Mouse (Mus musculus): ENCODE data around the gene Gm12355. TPM values are rescaled to one million over a fixed set of nuclear protein-coding genes. Genes with fewer than 3 reads are reported as not detected.

Gene Gm12355
- polyA plus RNA-seq, 1 experiment from 2014 or later, result 0.18 TPM

- no peaks in the 10 kb centered on the region for H3K9me3 ChIP-seq (replicated peaks; ENCODE audit: control insufficient read depth, low read length, poor library complexity, severe bottlenecking)
- no peak overlapping the region for H3K4me3 ChIP-seq (ENCODE audit: low read depth, low read length)
- no peak overlapping the region for H3K4me2 ChIP-seq (ENCODE audit: low read length)
- H3K4me1 ChIP-seq (ENCODE audit: control insufficient read depth, insufficient read depth, low read length), result peaks cover 17% of the 10 kb centered on the region
- H3K27ac ChIP-seq (ENCODE audit: low read length), result no peak overlapping the region
- ATAC-seq, result no peak
- H3K36me3 ChIP-seq (ENCODE audit: control insufficient read depth, insufficient read depth, low read length), result peaks cover 10% of the 10 kb centered on the region
- whole genome bisulfite sequencing, result 66% methylated on average over 17 of the region's 17 CpGs
- H3K9ac ChIP-seq (ENCODE audit: low read depth, low read length), result no peak overlapping the region
- no peaks in the 10 kb centered on the region for H3K27me3 ChIP-seq (ENCODE audit: control insufficient read depth, insufficient read depth, low read depth, low read length)
Observed at GRCm38 (mm10) chr11:98581286-98582029, 44.0 kb downstream of the Gm12355 start.

GRCm38 (mm10) chr11:98580301-98581121 is 45.0 kb downstream of the Gm12355 start:
- H3K9ac ChIP-seq (ENCODE audit: low read depth, low read length), result no peak overlapping the region
- peaks cover 7% of the 10 kb centered on the region for H3K4me1 ChIP-seq (ENCODE audit: control insufficient read depth, insufficient read depth, low read length)
- no peaks in the 10 kb centered on the region for H3K27me3 ChIP-seq (ENCODE audit: control insufficient read depth, insufficient read depth, low read depth, low read length)
- no peaks in the 10 kb centered on the region for H3K9me3 ChIP-seq (replicated peaks; ENCODE audit: control insufficient read depth, low read length, poor library complexity, severe bottlenecking)
- no peak overlapping the region for H3K27ac ChIP-seq (ENCODE audit: low read length)
- H3K4me2 ChIP-seq (ENCODE audit: low read length), result no peak overlapping the region
- no peak overlapping the region for H3K4me3 ChIP-seq (ENCODE audit: low read depth, low read length)
- no peak for ATAC-seq
- H3K36me3 ChIP-seq (ENCODE audit: control insufficient read depth, insufficient read depth, low read length), result peaks cover 10% of the 10 kb centered on the region
- 66% methylated on average over 16 of the region's 16 CpGs for WGBS

GRCm38 (mm10) chr11:98577776-98578175 is 47.7 kb downstream of the Gm12355 start:
- H3K9me3 ChIP-seq (replicated peaks; ENCODE audit: control insufficient read depth, low read length, poor library complexity, severe bottlenecking), result no peaks in the 10 kb centered on the region
- no peak overlapping the region for H3K4me3 ChIP-seq (ENCODE audit: low read depth, low read length)
- H3K27me3 ChIP-seq (ENCODE audit: control insufficient read depth, insufficient read depth, low read depth, low read length), result no peaks in the 10 kb centered on the region
- 89% methylated on average over 5 of the region's 5 CpGs for WGBS
- H3K27ac ChIP-seq (ENCODE audit: low read length), result no peak overlapping the region
- H3K4me2 ChIP-seq (ENCODE audit: low read length), result no peak overlapping the region
- H3K9ac ChIP-seq (ENCODE audit: low read depth, low read length), result no peak overlapping the region
- no peaks in the 10 kb centered on the region for H3K4me1 ChIP-seq (ENCODE audit: control insufficient read depth, insufficient read depth, low read length)
- ATAC-seq, result no peak
- H3K36me3 ChIP-seq (ENCODE audit: control insufficient read depth, insufficient read depth, low read length), result peaks cover 9% of the 10 kb centered on the region

Other genes with a start within 250 kb of the Gm12355 start
- 0.22 TPM in 1 of 2 replicates, not detected in the other for gene Tcap, start 241.8 kb downstream of the Gm12355 start, polyA plus RNA-seq (2015; fragmentation: Nextera tagmentation; extraction: Ambion mirVana)
- 1.5 and 1.7 TPM in 2 replicates for gene Pnmt, start 239.2 kb downstream of the Gm12355 start, polyA plus RNA-seq (2015; fragmentation: Nextera tagmentation; extraction: Ambion mirVana)
- gene Pgap3, start 225.2 kb downstream of the Gm12355 start, polyA plus RNA-seq (2015; fragmentation: Nextera tagmentation; extraction: Ambion mirVana), result 7.4 and 8.6 TPM in 2 replicates
- gene Erbb2, start 213.2 kb downstream of the Gm12355 start, polyA plus RNA-seq (2015; fragmentation: Nextera tagmentation; extraction: Ambion mirVana), result 5.2 and 5.7 TPM in 2 replicates
- gene Mien1, start 186.7 kb downstream of the Gm12355 start, polyA plus RNA-seq (2015; fragmentation: Nextera tagmentation; extraction: Ambion mirVana), result 252 TPM in 2 replicates
- 0.42 and 0.82 TPM in 2 replicates for gene Grb7, start 179.3 kb downstream of the Gm12355 start, polyA plus RNA-seq (2015; fragmentation: Nextera tagmentation; extraction: Ambion mirVana)
- not detected in 2 replicates for gene Ikzf3, start 79.6 kb downstream of the Gm12355 start, polyA plus RNA-seq (2015; fragmentation: Nextera tagmentation; extraction: Ambion mirVana)
- gene Zpbp2, start 74.6 kb downstream of the Gm12355 start, polyA plus RNA-seq (2015; fragmentation: Nextera tagmentation; extraction: Ambion mirVana), result 0.15 TPM in 1 of 2 replicates, not detected in the other
- gene Ormdl3, start 38.3 kb downstream of the Gm12355 start, polyA plus RNA-seq (2015; fragmentation: Nextera tagmentation; extraction: Ambion mirVana), result 119 and 121 TPM in 2 replicates
- not detected in 2 replicates for gene Lrrc3c, start 27.4 kb downstream of the Gm12355 start, polyA plus RNA-seq (2015; fragmentation: Nextera tagmentation; extraction: Ambion mirVana)
- gene Gsdma3, start 699 bp upstream of the Gm12355 start, polyA plus RNA-seq (2015; fragmentation: Nextera tagmentation; extraction: Ambion mirVana), result not detected in 2 replicates
- not detected in 2 replicates for gene Gsdma2, start 21.1 kb upstream of the Gm12355 start, polyA plus RNA-seq (2015; fragmentation: Nextera tagmentation; extraction: Ambion mirVana)
- gene Gsdma, start 38.7 kb upstream of the Gm12355 start, polyA plus RNA-seq (2015; fragmentation: Nextera tagmentation; extraction: Ambion mirVana), result not detected in 2 replicates
- 175 and 182 TPM in 2 replicates for gene Psmd3, start 56.9 kb upstream of the Gm12355 start, polyA plus RNA-seq (2015; fragmentation: Nextera tagmentation; extraction: Ambion mirVana)
- not detected in 2 replicates for gene Csf3, start 75.6 kb upstream of the Gm12355 start, polyA plus RNA-seq (2015; fragmentation: Nextera tagmentation; extraction: Ambion mirVana)
- 75.1 and 77.5 TPM in 2 replicates for gene Med24, start 103.8 kb upstream of the Gm12355 start, polyA plus RNA-seq (2015; fragmentation: Nextera tagmentation; extraction: Ambion mirVana)
- 139 and 149 TPM in 2 replicates for gene Thra, start 115.0 kb upstream of the Gm12355 start, polyA plus RNA-seq (2015; fragmentation: Nextera tagmentation; extraction: Ambion mirVana)
- gene Nr1d1, start 149.7 kb upstream of the Gm12355 start, polyA plus RNA-seq (2015; fragmentation: Nextera tagmentation; extraction: Ambion mirVana), result 3.5 and 5.2 TPM in 2 replicates
- 29.2 and 33.2 TPM in 2 replicates for gene Msl1, start 169.9 kb upstream of the Gm12355 start, polyA plus RNA-seq (2015; fragmentation: Nextera tagmentation; extraction: Ambion mirVana)
- 47.0 and 51.7 TPM in 2 replicates for gene Casc3, start 179.2 kb upstream of the Gm12355 start, polyA plus RNA-seq (2015; fragmentation: Nextera tagmentation; extraction: Ambion mirVana)
- gene Rapgefl1, start 211.1 kb upstream of the Gm12355 start, polyA plus RNA-seq (2015; fragmentation: Nextera tagmentation; extraction: Ambion mirVana), result 9.6 and 10.6 TPM in 2 replicates
- gene Wipf2, start 238.0 kb upstream of the Gm12355 start, polyA plus RNA-seq (2015; fragmentation: Nextera tagmentation; extraction: Ambion mirVana), result 4.5 and 4.7 TPM in 2 replicates

All from midbrain, embryonic 16.5 days (tissue).